Mouse (Mus musculus): ENCODE measurements around the gene Cd5. TPM values are rescaled to one million over a fixed set of nuclear protein-coding genes. Genes with fewer than 3 reads are reported as not detected.
A peak's percentile ranks its signal among the peaks of the same experiment; 100 is the strongest.

The Cd5 gene
- total and polyA plus RNA-seq, 3 experiments, result 0.11 TPM; not detected in 2

GRCm38 (mm10) chr19:10699851-10700250 lies 39.0 kb downstream of the Cd5 start:
- TF ChIP-seq GATA2 (IDR thresholded peaks at IDR 0.05; ENCODE audit: borderline replicate concordance, low read depth, low read length) (no peak), CTCF (IDR thresholded peaks at IDR 0.05; ENCODE audit: low read depth, low read length) (no peak), POLR2AphosphoS5 (IDR thresholded peaks at IDR 0.05; ENCODE audit: insufficient replicate concordance, low read depth, low read length) (no peak), GATA1 (IDR thresholded peaks at IDR 0.05; ENCODE audit: borderline replicate concordance, low read length) (no peak), TAL1 (conservative IDR thresholded peaks at IDR 0.05; ENCODE audit: low read depth, low read length) (no peak)
- DNase-seq (ENCODE audit: low spot score) (no peak), ATAC-seq (ENCODE audit: extremely low read depth, insufficient number of reproducible peaks, low FRiP score, poor library complexity, severe bottlenecking) (no peak)
- peaks cover 72% of the 10 kb centered on the region for H3K36me3 ChIP-seq (replicated peaks)
- no peaks in the 10 kb centered on the region for H3K27me3 ChIP-seq (ENCODE audit: insufficient read depth, low read length)
- H3K4me1 ChIP-seq (ENCODE audit: insufficient read depth, low read depth, low read length), result peaks cover 57% of the 10 kb centered on the region
- no peaks in the 10 kb centered on the region for H3K9me3 ChIP-seq (replicated peaks)
- H3K4me3 ChIP-seq (ENCODE audit: low read depth, low read length), result no peak overlapping the region

GRCm38 (mm10) chr19:10698131-10698991 lies 40.4 kb downstream of the Cd5 start:
- H3K4me3 ChIP-seq (ENCODE audit: low read depth, low read length), result no peak overlapping the region
- DNase-seq (ENCODE audit: low spot score) (no peak), ATAC-seq (ENCODE audit: extremely low read depth, insufficient number of reproducible peaks, low FRiP score, poor library complexity, severe bottlenecking) (no peak)
- no peaks in the 10 kb centered on the region for H3K27me3 ChIP-seq (ENCODE audit: insufficient read depth, low read length)
- TF ChIP-seq CTCF (IDR thresholded peaks at IDR 0.05; ENCODE audit: low read depth, low read length), result no peak
- no peak for TF ChIP-seq GATA2 (IDR thresholded peaks at IDR 0.05; ENCODE audit: borderline replicate concordance, low read depth, low read length)
- no peak for TF ChIP-seq TAL1 (conservative IDR thresholded peaks at IDR 0.05; ENCODE audit: low read depth, low read length)
- peaks cover 66% of the 10 kb centered on the region for H3K4me1 ChIP-seq (ENCODE audit: insufficient read depth, low read depth, low read length)
- H3K36me3 ChIP-seq (replicated peaks), result peaks cover 71% of the 10 kb centered on the region
- H3K9me3 ChIP-seq (replicated peaks), result no peaks in the 10 kb centered on the region

GRCm38 (mm10) chr19:10695801-10696200 lies 43.0 kb downstream of the Cd5 start:
- peaks cover 63% of the 10 kb centered on the region for H3K4me1 ChIP-seq (ENCODE audit: insufficient read depth, low read depth, low read length)
- peaks cover 72% of the 10 kb centered on the region for H3K36me3 ChIP-seq (replicated peaks)
- ATAC-seq (ENCODE audit: extremely low read depth, insufficient number of reproducible peaks, low FRiP score, poor library complexity, severe bottlenecking) (no peak), DNase-seq (ENCODE audit: low spot score) (no peak)
- H3K4me3 ChIP-seq (ENCODE audit: low read depth, low read length), result no peak overlapping the region
- no peaks in the 10 kb centered on the region for H3K9me3 ChIP-seq (replicated peaks)
- no peaks in the 10 kb centered on the region for H3K27me3 ChIP-seq (ENCODE audit: insufficient read depth, low read length)
- TF ChIP-seq GATA1 (IDR thresholded peaks at IDR 0.05; ENCODE audit: borderline replicate concordance, low read length), result no peak
- no peak for TF ChIP-seq GATA2 (IDR thresholded peaks at IDR 0.05; ENCODE audit: borderline replicate concordance, low read depth, low read length)
- no peak for TF ChIP-seq POLR2AphosphoS5 (IDR thresholded peaks at IDR 0.05; ENCODE audit: insufficient replicate concordance, low read depth, low read length)

GRCm38 (mm10) chr19:10693926-10694682 lies 44.7 kb downstream of the Cd5 start:
- Histone ChIP-seq H3K4me3 (ENCODE audit: low read depth, low read length) (no peak overlapping the region), H3K4me1 (ENCODE audit: insufficient read depth, low read depth, low read length) (peaks cover 75% of the 10 kb centered on the region), H3K36me3 (replicated peaks) (peaks cover 62% of the 10 kb centered on the region), H3K27me3 (ENCODE audit: insufficient read depth, low read length) (no peaks in the 10 kb centered on the region), H3K9me3 (replicated peaks) (no peaks in the 10 kb centered on the region)
- TF ChIP-seq CTCF (IDR thresholded peaks at IDR 0.05; ENCODE audit: low read depth, low read length), result no peak
- no peak for TF ChIP-seq GATA1 (IDR thresholded peaks at IDR 0.05; ENCODE audit: borderline replicate concordance, low read length)
- TF ChIP-seq TAL1 (conservative IDR thresholded peaks at IDR 0.05; ENCODE audit: low read depth, low read length), result no peak
- no peak for TF ChIP-seq POLR2AphosphoS5 (IDR thresholded peaks at IDR 0.05; ENCODE audit: insufficient replicate concordance, low read depth, low read length)
- TF ChIP-seq GATA2 (IDR thresholded peaks at IDR 0.05; ENCODE audit: borderline replicate concordance, low read depth, low read length), result no peak
- ATAC-seq (ENCODE audit: extremely low read depth, insufficient number of reproducible peaks, low FRiP score, poor library complexity, severe bottlenecking), result no peak
- no peak for DNase-seq (ENCODE audit: low spot score)

GRCm38 (mm10) chr19:10692361-10692760 lies 46.4 kb downstream of the Cd5 start:
- TF ChIP-seq CTCF (IDR thresholded peaks at IDR 0.05; ENCODE audit: low read depth, low read length) (no peak), GATA1 (IDR thresholded peaks at IDR 0.05; ENCODE audit: borderline replicate concordance, low read length) (no peak), POLR2AphosphoS5 (IDR thresholded peaks at IDR 0.05; ENCODE audit: insufficient replicate concordance, low read depth, low read length) (no peak), GATA2 (IDR thresholded peaks at IDR 0.05; ENCODE audit: borderline replicate concordance, low read depth, low read length) (no peak), TAL1 (conservative IDR thresholded peaks at IDR 0.05; ENCODE audit: low read depth, low read length) (no peak)
- H3K4me3 ChIP-seq (ENCODE audit: low read depth, low read length), result no peak overlapping the region

GRCm38 (mm10) chr19:10691660-10692059 lies 47.1 kb downstream of the Cd5 start:
- Histone ChIP-seq H3K9me3 (replicated peaks) (no peaks in the 10 kb centered on the region), H3K4me3 (ENCODE audit: low read depth, low read length) (no peak overlapping the region; the same call in 1 of the 2 replicates), H3K4me1 (ENCODE audit: insufficient read depth, low read depth, low read length) (peaks cover 70% of the 10 kb centered on the region), H3K36me3 (replicated peaks) (peaks cover 48% of the 10 kb centered on the region), H3K27me3 (ENCODE audit: insufficient read depth, low read length) (no peaks in the 10 kb centered on the region)
- ATAC-seq (ENCODE audit: extremely low read depth, insufficient number of reproducible peaks, low FRiP score, poor library complexity, severe bottlenecking) (no peak), DNase-seq (ENCODE audit: low spot score) (peak; percentile 28)
- TF ChIP-seq POLR2AphosphoS5 (IDR thresholded peaks at IDR 0.05; ENCODE audit: insufficient replicate concordance, low read depth, low read length) (no peak), TAL1 (conservative IDR thresholded peaks at IDR 0.05; ENCODE audit: low read depth, low read length) (no peak), CTCF (IDR thresholded peaks at IDR 0.05; ENCODE audit: low read depth, low read length) (no peak), GATA2 (IDR thresholded peaks at IDR 0.05; ENCODE audit: borderline replicate concordance, low read depth, low read length) (no peak), GATA1 (IDR thresholded peaks at IDR 0.05; ENCODE audit: borderline replicate concordance, low read length) (no peak)

More at GRCm38 (mm10) chr19:10692361-10692760, 46.4 kb downstream of the Cd5 start:
- peaks cover 48% of the 10 kb centered on the region for H3K36me3 ChIP-seq (replicated peaks)
- DNase-seq (ENCODE audit: low spot score), result no peak
- H3K27me3 ChIP-seq (ENCODE audit: insufficient read depth, low read length), result no peaks in the 10 kb centered on the region
- no peaks in the 10 kb centered on the region for H3K9me3 ChIP-seq (replicated peaks)
- H3K4me1 ChIP-seq (ENCODE audit: insufficient read depth, low read depth, low read length), result peaks cover 69% of the 10 kb centered on the region
- no peak for ATAC-seq (ENCODE audit: extremely low read depth, insufficient number of reproducible peaks, low FRiP score, poor library complexity, severe bottlenecking)

Data from G1E (cell line).